Mouse (Mus musculus) ES-Bruce4 (cell line): ENCODE data around the gene Pde7b.

Experiments
- CTCF ChIP-seq: IDR thresholded peaks from one replicate; pipeline ENCODE4 v1.8.1; 2011; ENCODE audit warnings: low read depth, low read length
- EP300 ChIP-seq: IDR thresholded peaks from 2 replicates; pipeline ENCODE4 v1.6.1; 2011; ENCODE audit warnings: low read depth, low read length; ENCODE audit not compliant: insufficient read depth
- POLR2A ChIP-seq: IDR thresholded peaks from one replicate; pipeline ENCODE4 v1.8.1; 2011; ENCODE audit warnings: low read length; ENCODE audit not compliant: insufficient read depth

GRCm38 (mm10) chr10:20724906-20725305 is at the start of gene Pde7b:
- no peak for TF ChIP-seq CTCF
- TF ChIP-seq POLR2A = no peak
- no peak for TF ChIP-seq EP300
